Mouse (Mus musculus): Measurements from ENCODE around the gene Rapgef3. TPM values are rescaled to one million over a fixed set of nuclear protein-coding genes. Genes with fewer than 3 reads are reported as not detected.

The Rapgef3 gene
- polyA plus RNA-seq, 1 experiment from 2014 or later, result 18.7 TPM

- no peaks in the 10 kb centered on the region for H3K9me3 ChIP-seq (ENCODE audit: low read length)
- TF ChIP-seq EP300 (IDR thresholded peaks at IDR 0.05), result no peak
- TF ChIP-seq CTCF (IDR thresholded peaks at IDR 0.05), result no peak
- ATAC-seq (no peak), DNase-seq (ENCODE audit: low spot score) (no peak)
- H3K27me3 ChIP-seq (replicated peaks; ENCODE audit: insufficient read depth, low read length), result no peaks in the 10 kb centered on the region
- 68% methylated on average over 7 of the region's 7 CpGs for WGBS
- H3K4me3 ChIP-seq (ENCODE audit: low read depth, low read length), result no peak overlapping the region
- no peak overlapping the region for H3K9ac ChIP-seq (replicated peaks; ENCODE audit: low read depth)
- H3K4me2 ChIP-seq (replicated peaks; ENCODE audit: low read depth, low read length), result no peak overlapping the region
- H3K36me3 ChIP-seq (ENCODE audit: insufficient read depth, low read length), result peaks cover 27% of the 10 kb centered on the region
- peaks cover 20% of the 10 kb centered on the region for H3K4me1 ChIP-seq (ENCODE audit: insufficient read depth, low read depth, low read length)
- H3K27ac ChIP-seq (ENCODE audit: low read length), result peak overlapping the region; percentile 32; the same call in 1 of the 2 replicates
Measured at GRCm38 (mm10) chr15:97812875-97813274, 45.1 kb upstream of the Rapgef3 start.

DNA sequence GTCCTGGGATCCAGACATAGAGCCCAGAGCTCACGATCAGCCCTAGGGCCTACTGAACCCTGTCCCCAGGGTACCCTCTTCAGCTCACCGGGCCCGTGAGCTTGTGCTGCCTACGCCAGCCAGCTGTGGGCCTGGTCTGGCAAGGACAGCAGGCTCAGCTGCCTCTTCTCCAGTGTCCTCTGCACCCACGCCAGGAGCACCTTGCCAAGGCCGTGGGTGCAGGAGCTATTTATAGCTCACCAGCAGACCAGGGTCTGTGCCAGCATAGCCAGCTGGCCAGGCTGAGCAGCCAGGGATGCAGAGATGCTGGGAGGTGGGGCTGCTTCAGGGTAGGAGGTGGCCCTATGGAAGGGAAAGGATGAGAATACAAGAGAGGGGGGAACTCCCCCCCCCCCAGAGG is 44.4 kb upstream of the Rapgef3 start:
- H3K9ac ChIP-seq (replicated peaks; ENCODE audit: low read depth), result 0 out of 2 replicates have a peak overlapping the region, but pooled peaks have one; percentile 23
- DNase-seq (ENCODE audit: low spot score), result no peak
- peak; percentile 31 for ATAC-seq
- H3K4me2 ChIP-seq (replicated peaks; ENCODE audit: low read depth, low read length), result no peak overlapping the region
- no peaks in the 10 kb centered on the region for H3K9me3 ChIP-seq (ENCODE audit: low read length)
- no peak for TF ChIP-seq CTCF (IDR thresholded peaks at IDR 0.05)
- TF ChIP-seq EP300 (IDR thresholded peaks at IDR 0.05), result no peak
- H3K36me3 ChIP-seq (ENCODE audit: insufficient read depth, low read length), result peaks cover 30% of the 10 kb centered on the region
- no peak overlapping the region for H3K4me3 ChIP-seq (ENCODE audit: low read depth, low read length)
- no peaks in the 10 kb centered on the region for H3K27me3 ChIP-seq (replicated peaks; ENCODE audit: insufficient read depth, low read length)
- H3K27ac ChIP-seq (ENCODE audit: low read length), result 0 out of 2 replicates have a peak overlapping the region, but pooled peaks have one; percentile 14
- WGBS, result 46% methylated on average over 6 of the region's 6 CpGs
- peaks cover 20% of the 10 kb centered on the region for H3K4me1 ChIP-seq (ENCODE audit: insufficient read depth, low read depth, low read length)

DNA sequence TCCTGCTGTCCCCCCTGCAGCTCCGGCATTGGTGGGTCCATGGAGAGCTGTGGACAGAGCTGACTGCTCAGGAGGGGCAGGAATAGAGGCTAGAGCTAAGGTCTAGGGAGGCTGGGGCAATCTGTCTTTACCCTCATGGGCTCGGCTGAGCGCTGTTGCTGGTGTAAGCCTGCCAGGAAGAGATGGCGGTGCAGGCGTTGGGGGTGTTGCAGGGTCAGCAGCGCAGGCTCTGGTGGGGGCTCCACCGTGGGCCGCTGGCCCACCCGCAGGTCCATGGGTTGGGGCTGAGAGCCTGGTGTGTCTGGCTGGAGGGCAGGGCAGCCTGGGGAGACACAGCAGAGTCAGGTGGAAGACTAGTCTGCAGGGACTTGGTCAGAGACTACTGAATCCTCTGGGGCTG is 43.5 kb upstream of the Rapgef3 start:
- TF ChIP-seq EP300 (IDR thresholded peaks at IDR 0.05), result no peak
- no peak for TF ChIP-seq CTCF (IDR thresholded peaks at IDR 0.05)
- DNase-seq (ENCODE audit: low spot score) (no peak), ATAC-seq (no peak)
- Histone ChIP-seq H3K9ac (replicated peaks; ENCODE audit: low read depth) (no peak overlapping the region), H3K4me3 (ENCODE audit: low read depth, low read length) (no peak overlapping the region), H3K4me2 (replicated peaks; ENCODE audit: low read depth, low read length) (no peak overlapping the region), H3K27me3 (replicated peaks; ENCODE audit: insufficient read depth, low read length) (no peaks in the 10 kb centered on the region), H3K36me3 (ENCODE audit: insufficient read depth, low read length) (peaks cover 37% of the 10 kb centered on the region), H3K9me3 (ENCODE audit: low read length) (no peaks in the 10 kb centered on the region), H3K4me1 (ENCODE audit: insufficient read depth, low read depth, low read length) (peaks cover 20% of the 10 kb centered on the region), H3K27ac (ENCODE audit: low read length) (no peak overlapping the region)
- 89% methylated on average over 9 of the region's 9 CpGs for WGBS

- DNase-seq (ENCODE audit: low spot score) (no peak), ATAC-seq (no peak)
- Histone ChIP-seq H3K4me3 (ENCODE audit: low read depth, low read length) (no peak overlapping the region), H3K9me3 (ENCODE audit: low read length) (no peaks in the 10 kb centered on the region), H3K4me1 (ENCODE audit: insufficient read depth, low read depth, low read length) (peaks cover 20% of the 10 kb centered on the region), H3K27ac (ENCODE audit: low read length) (no peak overlapping the region), H3K27me3 (replicated peaks; ENCODE audit: insufficient read depth, low read length) (no peaks in the 10 kb centered on the region), H3K36me3 (ENCODE audit: insufficient read depth, low read length) (peaks cover 37% of the 10 kb centered on the region), H3K9ac (replicated peaks; ENCODE audit: low read depth) (no peak overlapping the region), H3K4me2 (replicated peaks; ENCODE audit: low read depth, low read length) (no peak overlapping the region)
- WGBS, result 85% methylated on average over 5 of the region's 5 CpGs
- TF ChIP-seq EP300 (IDR thresholded peaks at IDR 0.05) (no peak), CTCF (IDR thresholded peaks at IDR 0.05) (no peak)
Measured at GRCm38 (mm10) chr15:97810399-97810798, 42.6 kb upstream of the Rapgef3 start.

DNA sequence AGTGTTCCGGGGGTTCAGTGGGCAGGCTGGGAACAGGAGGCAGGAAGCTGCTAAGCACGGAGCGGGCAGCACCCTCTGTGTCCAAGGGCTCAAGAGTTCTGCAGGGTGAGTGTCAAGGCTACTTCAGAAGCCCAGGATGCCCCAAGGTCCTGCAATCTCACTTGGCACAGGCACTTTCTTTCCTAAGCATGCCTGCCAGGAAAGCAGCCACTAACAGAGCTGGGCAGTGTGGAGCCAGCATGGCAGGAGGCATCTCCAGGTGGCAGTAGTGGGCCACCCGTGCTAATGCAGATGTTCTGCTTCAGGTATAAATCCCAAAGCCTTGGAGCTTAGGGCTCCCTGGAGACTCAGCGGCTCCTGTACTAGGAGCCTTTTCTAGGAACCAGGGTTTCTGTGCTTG is 42.2 kb upstream of the Rapgef3 start:
- no peaks in the 10 kb centered on the region for H3K27me3 ChIP-seq (replicated peaks; ENCODE audit: insufficient read depth, low read length)
- H3K36me3 ChIP-seq (ENCODE audit: insufficient read depth, low read length), result peaks cover 38% of the 10 kb centered on the region
- peaks cover 20% of the 10 kb centered on the region for H3K4me1 ChIP-seq (ENCODE audit: insufficient read depth, low read depth, low read length)
- DNase-seq (ENCODE audit: low spot score) (peak; percentile 51), ATAC-seq (peak; percentile 32; the same call in 1 of the 2 replicates)
- WGBS, result 84% methylated on average over 5 of the region's 5 CpGs
- H3K9ac ChIP-seq (replicated peaks; ENCODE audit: low read depth), result no peak overlapping the region
- TF ChIP-seq CTCF (IDR thresholded peaks at IDR 0.05) (peak; percentile 73), EP300 (IDR thresholded peaks at IDR 0.05) (no peak)
- no peak overlapping the region for H3K4me2 ChIP-seq (replicated peaks; ENCODE audit: low read depth, low read length)
- H3K4me3 ChIP-seq (ENCODE audit: low read depth, low read length), result no peak overlapping the region
- no peaks in the 10 kb centered on the region for H3K9me3 ChIP-seq (ENCODE audit: low read length)
- H3K27ac ChIP-seq (ENCODE audit: low read length), result no peak overlapping the region

- ATAC-seq (no peak), DNase-seq (ENCODE audit: low spot score) (no peak)
- Histone ChIP-seq H3K4me2 (replicated peaks; ENCODE audit: low read depth, low read length) (no peak overlapping the region), H3K4me3 (ENCODE audit: low read depth, low read length) (no peak overlapping the region), H3K27me3 (replicated peaks; ENCODE audit: insufficient read depth, low read length) (no peaks in the 10 kb centered on the region), H3K4me1 (ENCODE audit: insufficient read depth, low read depth, low read length) (peaks cover 13% of the 10 kb centered on the region), H3K36me3 (ENCODE audit: insufficient read depth, low read length) (peaks cover 43% of the 10 kb centered on the region), H3K9me3 (ENCODE audit: low read length) (no peaks in the 10 kb centered on the region), H3K27ac (ENCODE audit: low read length) (no peak overlapping the region), H3K9ac (replicated peaks; ENCODE audit: low read depth) (no peak overlapping the region)
- TF ChIP-seq EP300 (IDR thresholded peaks at IDR 0.05) (no peak), CTCF (IDR thresholded peaks at IDR 0.05) (no peak)
- WGBS, result 79% methylated on average over 14 of the region's 14 CpGs
Measured at GRCm38 (mm10) chr15:97809206-97809605, 41.4 kb upstream of the Rapgef3 start.

DNA sequence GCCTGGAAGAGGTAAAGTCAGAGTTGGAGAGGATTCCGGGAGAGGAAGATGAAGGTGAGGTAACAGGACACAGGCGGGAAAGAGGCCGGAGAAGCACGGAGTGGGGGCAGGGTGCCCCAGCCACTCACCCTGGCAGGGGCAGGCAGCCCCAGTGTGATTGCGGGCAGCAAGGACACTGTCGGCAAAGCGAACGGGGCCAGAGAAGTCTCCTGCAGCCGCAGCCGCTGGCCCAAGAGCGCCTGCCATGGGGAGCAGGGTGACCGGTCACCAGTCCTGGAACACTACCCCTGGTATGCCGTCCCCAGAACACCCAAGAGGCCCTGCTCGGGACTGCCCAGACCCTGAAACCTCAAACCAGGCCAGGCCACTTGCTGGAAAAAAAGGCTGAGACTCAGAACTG is 40.8 kb upstream of the Rapgef3 start:
- Histone ChIP-seq H3K36me3 (ENCODE audit: insufficient read depth, low read length) (peaks cover 43% of the 10 kb centered on the region), H3K9me3 (ENCODE audit: low read length) (no peaks in the 10 kb centered on the region), H3K27ac (ENCODE audit: low read length) (no peak overlapping the region), H3K4me2 (replicated peaks; ENCODE audit: low read depth, low read length) (no peak overlapping the region), H3K27me3 (replicated peaks; ENCODE audit: insufficient read depth, low read length) (no peaks in the 10 kb centered on the region), H3K4me1 (ENCODE audit: insufficient read depth, low read depth, low read length) (peaks cover 13% of the 10 kb centered on the region), H3K4me3 (ENCODE audit: low read depth, low read length) (no peak overlapping the region), H3K9ac (replicated peaks; ENCODE audit: low read depth) (no peak overlapping the region)
- DNase-seq (ENCODE audit: low spot score) (no peak), ATAC-seq (no peak)
- 81% methylated on average over 14 of the region's 14 CpGs for WGBS
- no peak for TF ChIP-seq CTCF (IDR thresholded peaks at IDR 0.05)
- TF ChIP-seq EP300 (IDR thresholded peaks at IDR 0.05), result no peak

Data from lung, postnatal 0 days (tissue).